In genomic region chr14:78330576-78331300, GRCm38 (mm10) we compare ENCODE assay signal across 12 mouse cellular contexts. TPM values are rescaled to one million over a fixed set of nuclear protein-coding genes. Genes with fewer than 3 reads are reported as not detected.
A peak's percentile ranks its signal among the peaks of the same experiment; 100 is the strongest.
DNase-seq lines count a peak whose midpoint lies in the region; ATAC-seq and TF ChIP-seq lines count a peak whose summit lies in the region.
"Had no signal": no experiment of that assay in that cellular context is flagged by ENCODE, and none has a peak within 500 bp of the region (broad histone marks: within the 10 kb centered on the region; RNA-seq: fewer than 3 reads in every experiment).

No protein-coding gene starts in this region.

- 24% methylated on average over 11 of the region's 11 CpGs for WGBS in heart, embryonic 12.5 days
- 17% methylated on average over 11 of the region's 11 CpGs for whole genome bisulfite sequencing in heart, adult 2 months
- WGBS in lung, embryonic 16.5 days, result 7% methylated on average over 11 of the region's 11 CpGs
- 53% methylated on average over 11 of the region's 11 CpGs for WGBS in forebrain, embryonic 13.5 days

- peak overlapping the region; percentile 72 for H3K27ac ChIP-seq in heart, embryonic 12.5 days (ENCODE audit: poor library complexity, severe bottlenecking)
- H3K27ac ChIP-seq in heart, adult 2 months, result no peak overlapping the region
- peak overlapping the region; percentile 36 for H3K27ac ChIP-seq in lung, embryonic 16.5 days (ENCODE audit: low read length)
- H3K27ac ChIP-seq in forebrain, embryonic 13.5 days, result no peak overlapping the region
- H3K27ac ChIP-seq: liver, embryonic 15.5 days; stomach, embryonic 15.5 days had no signal

- H3K4me2 ChIP-seq in heart, embryonic 12.5 days, result peak overlapping the region; percentile 39
- peak overlapping the region; percentile 28 for H3K4me2 ChIP-seq in lung, embryonic 16.5 days (ENCODE audit: low read depth, low read length)
- no peak overlapping the region for H3K4me2 ChIP-seq in forebrain, embryonic 13.5 days
- H3K4me2 ChIP-seq: liver, embryonic 15.5 days; stomach, embryonic 15.5 days had no signal

- no peak overlapping the region for H3K4me3 ChIP-seq in heart, embryonic 12.5 days
- H3K4me3 ChIP-seq in heart, adult 2 months, result no peak overlapping the region
- H3K4me3 ChIP-seq in lung, embryonic 16.5 days (ENCODE audit: low read length), result peak overlapping the region; percentile 22
- H3K4me3 ChIP-seq in forebrain, embryonic 13.5 days, result no peak overlapping the region
- H3K4me3 ChIP-seq: liver, embryonic 15.5 days; stomach, embryonic 15.5 days had no signal

- ATAC-seq in heart, embryonic 12.5 days (ENCODE audit: insufficient number of reproducible peaks, low FRiP score), result peak; percentile 76; the same call in 1 of the 2 replicates
- ATAC-seq in lung, embryonic 16.5 days (ENCODE audit: low read depth), result peak; percentile 78
- ATAC-seq in forebrain, embryonic 13.5 days, result no peak

- H3K36me3 ChIP-seq in heart, embryonic 12.5 days, result no peaks in the 10 kb centered on the region
- no peaks in the 10 kb centered on the region for H3K36me3 ChIP-seq in heart, adult 2 months (ENCODE audit: control insufficient read depth, insufficient read depth, low read length)
- no peaks in the 10 kb centered on the region for H3K36me3 ChIP-seq in lung, embryonic 16.5 days (ENCODE audit: control insufficient read depth, insufficient read depth, low read length)
- H3K36me3 ChIP-seq in forebrain, embryonic 13.5 days (ENCODE audit: poor library complexity, severe bottlenecking), result no peaks in the 10 kb centered on the region
- H3K36me3 ChIP-seq: liver, embryonic 15.5 days; stomach, embryonic 15.5 days had no signal

- TF ChIP-seq POLR2A in heart, adult 2 months (IDR thresholded peaks at IDR 0.05; ENCODE audit: insufficient read depth, low read depth, low read length), result no peak

- no peak overlapping the region for H3K9ac ChIP-seq in heart, embryonic 12.5 days
- no peak overlapping the region for H3K9ac ChIP-seq in heart, adult 2 months (ENCODE audit: low read depth, low read length)
- H3K9ac ChIP-seq in lung, embryonic 16.5 days (ENCODE audit: low read length), result no peak overlapping the region
- no peak overlapping the region for H3K9ac ChIP-seq in forebrain, embryonic 13.5 days
- H3K9ac ChIP-seq: liver, embryonic 15.5 days; stomach, embryonic 15.5 days had no signal

- no peak for TF ChIP-seq CTCF in heart, adult 2 months (IDR thresholded peaks at IDR 0.05)

- no peaks in the 10 kb centered on the region for H3K9me3 ChIP-seq in heart, embryonic 12.5 days (replicated peaks)
- no peaks in the 10 kb centered on the region for H3K9me3 ChIP-seq in lung, embryonic 16.5 days (ENCODE audit: control insufficient read depth, low read length)
- no peaks in the 10 kb centered on the region for H3K9me3 ChIP-seq in forebrain, embryonic 13.5 days (replicated peaks)
- H3K9me3 ChIP-seq: liver, embryonic 15.5 days; stomach, embryonic 15.5 days had no signal

- no peaks in the 10 kb centered on the region for H3K79me2 ChIP-seq in heart, adult 2 months (replicated peaks; ENCODE audit: control insufficient read depth, insufficient read depth, low read length)

- no peak for TF ChIP-seq EP300 in heart, adult 2 months (IDR thresholded peaks at IDR 0.05; ENCODE audit: insufficient read depth, low read depth, low read length)

- intact Hi-C loops in heart, adult 2 months (cut with DNase I), result no loop called here

- H3K4me1 ChIP-seq in heart, embryonic 12.5 days (replicated peaks), result peaks cover 13% of the 10 kb centered on the region
- 0 out of 2 replicates have a peak, but pooled peaks cover 3% of the 10 kb centered on the region for H3K4me1 ChIP-seq in heart, adult 2 months (ENCODE audit: control insufficient read depth, insufficient read depth, low read length)
- peaks cover 13% of the 10 kb centered on the region for H3K4me1 ChIP-seq in lung, embryonic 16.5 days (replicated peaks; ENCODE audit: control insufficient read depth, insufficient read depth, low read length)
- no peaks in the 10 kb centered on the region for H3K4me1 ChIP-seq in forebrain, embryonic 13.5 days
- H3K4me1 ChIP-seq: liver, embryonic 15.5 days; stomach, embryonic 15.5 days had no signal

- H3K27me3 ChIP-seq in heart, embryonic 12.5 days (replicated peaks), result no peaks in the 10 kb centered on the region
- no peaks in the 10 kb centered on the region for H3K27me3 ChIP-seq in heart, adult 2 months (ENCODE audit: control insufficient read depth, insufficient read depth, low read length)
- H3K27me3 ChIP-seq in lung, embryonic 16.5 days (ENCODE audit: control insufficient read depth, insufficient read depth, low read depth, low read length), result no peaks in the 10 kb centered on the region
- no peaks in the 10 kb centered on the region for H3K27me3 ChIP-seq in forebrain, embryonic 13.5 days
- H3K27me3 ChIP-seq: liver, embryonic 15.5 days; stomach, embryonic 15.5 days had no signal

- no peak for DNase-seq in heart, adult 2 months
- DNase-seq in 3134 (ENCODE audit: extremely low read depth, insufficient read length, low spot score), result peak; percentile 35
- peak; percentile 22 for DNase-seq in c-Kit-positive CD71-negative TER-119-negative erythroid progenitor cells, embryonic 14.5 days (ENCODE audit: low read depth)
- no peak for DNase-seq in cerebellum, postnatal 36 days
- no peak for DNase-seq in ovary, postnatal 36 days (ENCODE audit: low spot score)

RNA-seq across cellular contexts. Expression of gene Tnfsf11, which starts 22.9 kb away (rescaled TPM):
- polyA plus RNA-seq in heart, embryonic 12.5 days (2016; fragmentation: Nextera tagmentation; extraction: Ambion mirVana), result 0.10 and 0.44 TPM in 2 replicates
- total RNA-seq in heart, adult 2 months (2021), result under 1 TPM; 0.10 to 0.14 TPM
- polyA plus RNA-seq in heart, adult 2 months (2012; rRNA removed), result not detected in 2 replicates
- polyA plus RNA-seq in lung, embryonic 16.5 days (2015; fragmentation: Nextera tagmentation; extraction: Ambion mirVana), result 0.45 TPM in 1 of 2 replicates, not detected in the other
- polyA plus RNA-seq in forebrain, embryonic 13.5 days (2015; fragmentation: Nextera tagmentation; extraction: Ambion mirVana), result 0.23 and 0.38 TPM in 2 replicates
- total RNA-seq: gastrocnemius, adult 8-10 months; monocyte, adult 5-6 weeks had no signal

Comparison
In these comparisons a context has a peak if more than half of its experiments do, and no peak if none do; other contexts are left out.
1. H3K27ac ChIP-seq: peak in heart, embryonic 12.5 days (single experiment) and lung, embryonic 16.5 days (single experiment); none in heart, adult 2 months (single experiment) and forebrain, embryonic 13.5 days (single experiment).
2. DNase-seq: peak in 3134 (single experiment) and c-Kit-positive CD71-negative TER-119-negative erythroid progenitor cells, embryonic 14.5 days (single experiment); none in heart, adult 2 months (0 of 2), cerebellum, postnatal 36 days (0 of 2) and ovary, postnatal 36 days (single experiment).